Mouse (Mus musculus) lung, postnatal 0 days (tissue): ENCODE data around the gene Stk10.

ENCODE experiments used
- CTCF ChIP-seq: IDR thresholded peaks from 2 replicates; pipeline ENCODE4 v1.5.1; 2016; ENCODE audit warnings: antibody characterized with exemption, mild to moderate bottlenecking
- EP300 ChIP-seq: IDR thresholded peaks from 2 replicates; pipeline ENCODE4 v1.6.1; 2016; ENCODE audit warnings: antibody characterized with exemption, mild to moderate bottlenecking, control low read depth

DNA sequence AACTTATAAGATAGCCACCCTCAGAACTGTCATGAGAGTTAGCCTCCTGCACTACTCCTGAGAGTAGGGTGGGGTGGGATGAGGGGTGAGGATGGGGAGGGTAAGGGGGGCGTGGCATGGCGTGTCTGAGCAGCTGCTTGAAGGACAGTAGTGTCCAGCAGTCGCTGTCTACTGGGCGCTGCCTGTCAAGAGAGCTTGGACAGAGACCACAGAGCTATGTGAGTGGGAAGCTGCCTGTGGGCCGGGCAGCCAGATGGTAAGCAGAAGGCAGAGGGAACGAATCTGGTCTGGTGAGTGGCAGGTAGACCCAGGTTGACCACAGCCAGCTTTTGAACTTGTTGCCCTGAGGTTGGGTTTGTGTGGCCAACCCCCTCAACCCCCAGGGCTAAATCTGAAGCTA lies 7.4 kb downstream of the Stk10 start:
- TF ChIP-seq EP300 (no peak), CTCF (no peak)
